Mouse (Mus musculus): ENCODE measurements around the gene Osgin1. TPM values are rescaled to one million over a fixed set of nuclear protein-coding genes. Genes with fewer than 3 reads are reported as not detected.

The Osgin1 gene
- total and polyA plus RNA-seq, 2 experiments from 2014 or later: 0.38 TPM; not detected in 1

GRCm38 (mm10) chr8:119484145-119484896 is 50.4 kb downstream of the Osgin1 start:
- TF ChIP-seq CTCF (IDR thresholded peaks at IDR 0.05; ENCODE audit: low read depth) (no peak), EP300 (IDR thresholded peaks at IDR 0.05; ENCODE audit: low read depth) (no peak)
- 77% methylated on average over 11 of the region's 11 CpGs for WGBS
- ATAC-seq (ENCODE audit: insufficient read depth, low read depth): no peak

GRCm38 (mm10) chr8:119487093-119487492 is 53.2 kb downstream of the Osgin1 start:
- Histone ChIP-seq H3K4me2 (ENCODE audit: low read depth, low read length) (no peak overlapping the region), H3K4me1 (ENCODE audit: control insufficient read depth, insufficient read depth) (peaks cover 8% of the 10 kb centered on the region), H3K9ac (replicated peaks; ENCODE audit: low read depth, low read length) (no peak overlapping the region), H3K27ac (ENCODE audit: low read depth) (no peak overlapping the region), H3K9me3 (replicated peaks; ENCODE audit: control insufficient read depth, low read length) (no peaks in the 10 kb centered on the region), H3K36me3 (replicated peaks; ENCODE audit: control insufficient read depth, insufficient read depth, low read length) (no peaks in the 10 kb centered on the region), H3K4me3 (ENCODE audit: low read depth, low read length) (no peak overlapping the region), H3K27me3 (ENCODE audit: control insufficient read depth, insufficient read depth, low read length) (0 out of 2 replicates have a peak, but pooled peaks cover 5% of the 10 kb centered on the region)
- DNase-seq (ENCODE audit: low spot score) (no peak), ATAC-seq (ENCODE audit: insufficient read depth, low read depth) (no peak)
- no peak for TF ChIP-seq EP300 (IDR thresholded peaks at IDR 0.05; ENCODE audit: low read depth)
- TF ChIP-seq CTCF (IDR thresholded peaks at IDR 0.05; ENCODE audit: low read depth): no peak
- 76% methylated on average over 7 of the region's 7 CpGs for WGBS

More at GRCm38 (mm10) chr8:119484145-119484896, 50.4 kb downstream of the Osgin1 start:
- H3K27me3 ChIP-seq (ENCODE audit: control insufficient read depth, insufficient read depth, low read length): 0 out of 2 replicates have a peak, but pooled peaks cover 3% of the 10 kb centered on the region
- no peaks in the 10 kb centered on the region for H3K36me3 ChIP-seq (replicated peaks; ENCODE audit: control insufficient read depth, insufficient read depth, low read length)
- H3K9ac ChIP-seq (replicated peaks; ENCODE audit: low read depth, low read length): no peak overlapping the region
- H3K27ac ChIP-seq (ENCODE audit: low read depth): no peak overlapping the region
- DNase-seq (ENCODE audit: low spot score): no peak
- H3K9me3 ChIP-seq (replicated peaks; ENCODE audit: control insufficient read depth, low read length): no peaks in the 10 kb centered on the region
- H3K4me3 ChIP-seq (ENCODE audit: low read depth, low read length): no peak overlapping the region
- no peaks in the 10 kb centered on the region for H3K4me1 ChIP-seq (ENCODE audit: control insufficient read depth, insufficient read depth)
- no peak overlapping the region for H3K4me2 ChIP-seq (ENCODE audit: low read depth, low read length)

Other genes starting within 250 kb of the Osgin1 start
- gene Hsbp1, start 89.6 kb upstream of the Osgin1 start, total RNA-seq (2014; rRNA removed; ENCODE audit: low replicate concordance): 131 and 134 TPM in 2 replicates
- 328 and 340 TPM in 2 replicates for gene Hsbp1, start 89.6 kb upstream of the Osgin1 start, polyA plus RNA-seq (2015; fragmentation: Nextera tagmentation; extraction: Ambion mirVana)
- gene Mlycd, start 39.2 kb upstream of the Osgin1 start, total RNA-seq (2014; rRNA removed; ENCODE audit: low replicate concordance): 72.2 and 109 TPM in 2 replicates
- gene Mlycd, start 39.2 kb upstream of the Osgin1 start, polyA plus RNA-seq (2015; fragmentation: Nextera tagmentation; extraction: Ambion mirVana): 75.1 and 77.5 TPM in 2 replicates
- not detected in 2 replicates for gene Necab2, start 12.6 kb downstream of the Osgin1 start, total RNA-seq (2014; rRNA removed; ENCODE audit: low replicate concordance)
- 0.07 TPM in 1 of 2 replicates, not detected in the other for gene Necab2, start 12.6 kb downstream of the Osgin1 start, polyA plus RNA-seq (2015; fragmentation: Nextera tagmentation; extraction: Ambion mirVana)
- gene Slc38a8, start 67.6 kb downstream of the Osgin1 start, total RNA-seq (2014; rRNA removed; ENCODE audit: low replicate concordance): not detected in 2 replicates
- gene Slc38a8, start 67.6 kb downstream of the Osgin1 start, polyA plus RNA-seq (2015; fragmentation: Nextera tagmentation; extraction: Ambion mirVana): not detected in 2 replicates
- 62.1 and 68.7 TPM in 2 replicates for gene Mbtps1, start 124.6 kb downstream of the Osgin1 start, total RNA-seq (2014; rRNA removed; ENCODE audit: low replicate concordance)
- 36.9 and 37.1 TPM in 2 replicates for gene Mbtps1, start 124.6 kb downstream of the Osgin1 start, polyA plus RNA-seq (2015; fragmentation: Nextera tagmentation; extraction: Ambion mirVana)
- 25.0 and 36.3 TPM in 2 replicates for gene Hsdl1, start 141.1 kb downstream of the Osgin1 start, total RNA-seq (2014; rRNA removed; ENCODE audit: low replicate concordance)
- 20.6 and 21.2 TPM in 2 replicates for gene Hsdl1, start 141.1 kb downstream of the Osgin1 start, polyA plus RNA-seq (2015; fragmentation: Nextera tagmentation; extraction: Ambion mirVana)
- not detected in 2 replicates for gene Dnaaf1, start 141.1 kb downstream of the Osgin1 start, total RNA-seq (2014; rRNA removed; ENCODE audit: low replicate concordance)
- gene Dnaaf1, start 141.1 kb downstream of the Osgin1 start, polyA plus RNA-seq (2015; fragmentation: Nextera tagmentation; extraction: Ambion mirVana): 0.07 and 0.41 TPM in 2 replicates
- gene Taf1c, start 171.1 kb downstream of the Osgin1 start, total RNA-seq (2014; rRNA removed; ENCODE audit: low replicate concordance): 5.3 and 5.6 TPM in 2 replicates
- 3.4 and 3.7 TPM in 2 replicates for gene Taf1c, start 171.1 kb downstream of the Osgin1 start, polyA plus RNA-seq (2015; fragmentation: Nextera tagmentation; extraction: Ambion mirVana)
- not detected in 2 replicates for gene Adad2, start 178.6 kb downstream of the Osgin1 start, total RNA-seq (2014; rRNA removed; ENCODE audit: low replicate concordance)
- gene Adad2, start 178.6 kb downstream of the Osgin1 start, polyA plus RNA-seq (2015; fragmentation: Nextera tagmentation; extraction: Ambion mirVana): not detected in 2 replicates
- not detected in 2 replicates for gene Kcng4, start 201.6 kb downstream of the Osgin1 start, total RNA-seq (2014; rRNA removed; ENCODE audit: low replicate concordance)
- gene Kcng4, start 201.6 kb downstream of the Osgin1 start, polyA plus RNA-seq (2015; fragmentation: Nextera tagmentation; extraction: Ambion mirVana): 0.04 and 0.10 TPM in 2 replicates
- gene Wfdc1, start 232.2 kb downstream of the Osgin1 start, total RNA-seq (2014; rRNA removed; ENCODE audit: low replicate concordance): 44.1 and 55.0 TPM in 2 replicates
- 21.0 and 22.4 TPM in 2 replicates for gene Wfdc1, start 232.2 kb downstream of the Osgin1 start, polyA plus RNA-seq (2015; fragmentation: Nextera tagmentation; extraction: Ambion mirVana)

All from heart, postnatal 0 days (tissue).